Mouse (Mus musculus) cerebellum, postnatal 36 days (tissue): ENCODE results near the gene Trim26.
"Not testable (repeated sequence)": the region's sequence is repeated elsewhere in the genome, so short reads cannot be mapped to it uniquely, and the experiment has no call there.

Experiments used
- DNase-seq, 2 experiments: peaks; one replicate each; pipeline ENCODE4 v3.0.0; 2021 to 2022; ENCODE audit warnings: mixed read lengths in 2 of 2

The Trim26 gene

DNA sequence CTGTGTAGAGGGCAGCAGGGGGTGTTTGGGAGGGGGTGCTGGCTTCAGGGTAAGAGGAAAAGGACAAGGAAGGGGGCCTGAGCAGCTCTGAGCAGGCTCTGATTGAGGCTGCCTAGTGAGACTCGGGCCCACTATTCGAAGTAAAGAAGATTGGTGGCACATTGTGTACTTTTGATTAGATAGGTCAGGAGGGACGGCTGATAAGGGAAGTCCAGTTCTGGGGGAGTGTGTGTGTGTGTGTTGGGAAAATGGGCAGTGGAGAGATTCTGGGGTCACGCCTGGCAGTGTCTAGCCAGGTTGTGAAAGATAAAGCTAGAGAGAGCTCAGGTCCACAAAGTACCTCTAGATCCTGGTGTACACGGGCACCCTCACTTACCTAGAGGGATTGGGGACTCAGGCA is 14.7 kb downstream of the Trim26 start:
- DNase-seq = no peak

- no peak for DNase-seq
Observed at GRCm38 (mm10) chr17:36855484-36855883, 18.6 kb downstream of the Trim26 start.

DNA sequence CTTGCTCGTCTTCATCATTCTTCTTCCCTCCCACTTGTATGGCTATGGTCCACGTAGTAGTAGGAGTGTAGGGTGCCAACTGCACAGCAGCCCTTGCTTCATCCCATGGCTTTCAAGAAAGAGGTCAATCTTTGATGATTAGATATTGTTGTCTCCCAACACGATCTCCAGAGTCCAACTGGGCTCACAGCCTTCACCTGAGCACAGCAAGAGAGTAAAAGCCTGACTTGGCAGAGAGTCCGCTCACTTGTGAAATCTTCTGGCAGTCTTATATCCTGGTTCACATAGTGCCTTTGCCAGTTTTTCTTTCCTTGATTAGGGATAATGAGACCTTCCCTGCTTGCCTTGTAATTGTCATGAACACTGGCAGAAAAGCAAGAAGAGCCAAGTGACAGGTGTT is 19.3 kb downstream of the Trim26 start:
- no peak for DNase-seq

GRCm38 (mm10) chr17:36858181-36858580 is 21.2 kb downstream of the Trim26 start:
- DNase-seq = no peak

- DNase-seq = no peak
Observed at GRCm38 (mm10) chr17:36861680-36862079, 24.7 kb downstream of the Trim26 start.

GRCm38 (mm10) chr17:36866719-36867527 is 30.0 kb downstream of the Trim26 start, which contains the start of gene Trim15:
Gene Trim15, minus strand, starts transcription at chr17:36867210.
- no peak for DNase-seq

- DNase-seq = no peak
Observed at GRCm38 (mm10) chr17:36868836-36869235, 31.9 kb downstream of the Trim26 start.

GRCm38 (mm10) chr17:36869284-36869954 is 32.5 kb downstream of the Trim26 start, which contains the start of gene Trim10:
Gene Trim10, plus strand, starts transcription at chr17:36869574.
- no peak for DNase-seq

- DNase-seq = no peak
Observed at GRCm38 (mm10) chr17:36869955-36870810, 33.2 kb downstream of the Trim26 start.

DNA sequence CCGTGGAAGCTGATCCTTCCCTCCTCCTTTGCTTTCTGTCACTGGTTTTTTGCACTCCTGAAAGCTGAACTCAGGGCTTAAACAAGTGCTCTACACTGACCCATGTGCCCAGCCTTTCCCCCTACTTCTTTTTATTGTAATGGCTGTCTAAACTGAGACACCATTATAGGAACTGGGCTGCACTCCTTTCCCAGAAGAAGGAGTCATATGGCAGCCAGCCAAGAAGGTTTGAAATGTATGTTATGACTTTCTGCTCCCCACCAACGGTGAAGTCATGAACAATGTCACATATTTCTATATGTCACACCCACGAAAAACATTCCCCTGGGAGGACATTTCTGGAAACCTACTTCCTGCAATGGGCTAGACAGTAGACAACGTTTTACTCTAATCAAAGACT is 37.7 kb downstream of the Trim26 start:
- no peak for DNase-seq

DNA sequence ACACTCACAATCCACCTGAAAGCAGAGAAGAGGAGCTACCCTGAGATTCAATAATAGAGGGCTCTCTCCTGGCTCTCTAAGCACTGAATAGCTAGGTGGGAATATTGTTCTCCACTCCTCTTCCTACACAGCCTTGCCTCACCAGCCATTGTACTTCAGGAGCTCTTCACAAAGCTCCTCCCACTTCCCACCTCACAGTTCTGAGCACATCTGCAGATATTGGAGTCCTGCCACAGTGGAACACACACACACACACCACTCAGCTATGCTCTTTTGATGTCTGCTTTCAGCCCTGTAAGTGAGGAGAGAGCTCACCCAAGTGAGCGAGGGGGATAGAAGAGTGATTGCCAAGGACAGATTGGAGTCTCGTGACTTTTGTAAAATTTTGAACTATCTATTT is 46.4 kb downstream of the Trim26 start:
- no peak for DNase-seq

DNA sequence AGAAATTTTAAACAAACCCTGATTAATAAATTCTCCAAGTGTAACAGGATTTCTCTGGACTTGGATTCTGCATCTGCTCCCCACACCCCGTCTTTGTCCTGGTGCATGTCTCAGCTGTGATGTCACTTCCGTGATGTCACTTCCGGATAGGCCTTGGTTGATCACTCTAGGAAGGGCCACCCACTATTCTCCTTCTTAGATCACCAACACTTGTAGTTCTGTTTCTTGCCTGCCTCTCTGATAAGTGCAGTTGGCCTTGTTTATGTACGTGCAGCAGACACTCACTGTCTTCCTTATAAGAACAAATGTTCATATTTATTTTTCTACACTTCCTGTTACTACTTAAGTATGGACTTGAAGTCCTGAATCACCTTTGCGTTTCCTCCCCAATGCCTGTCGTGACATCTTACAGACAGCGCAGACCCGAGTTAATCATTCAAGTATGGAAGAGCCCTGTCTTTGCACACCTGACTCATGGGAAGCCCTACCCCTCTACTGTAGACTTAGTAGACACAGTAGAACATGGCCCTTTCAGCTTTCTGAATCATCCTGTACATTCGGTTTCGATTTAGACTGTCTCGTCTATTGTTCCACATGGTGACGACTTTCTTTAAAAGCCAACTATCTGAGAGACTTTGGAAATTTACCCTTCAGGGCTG is 48.3 kb downstream of the Trim26 start:
- DNase-seq = no peak

DNA sequence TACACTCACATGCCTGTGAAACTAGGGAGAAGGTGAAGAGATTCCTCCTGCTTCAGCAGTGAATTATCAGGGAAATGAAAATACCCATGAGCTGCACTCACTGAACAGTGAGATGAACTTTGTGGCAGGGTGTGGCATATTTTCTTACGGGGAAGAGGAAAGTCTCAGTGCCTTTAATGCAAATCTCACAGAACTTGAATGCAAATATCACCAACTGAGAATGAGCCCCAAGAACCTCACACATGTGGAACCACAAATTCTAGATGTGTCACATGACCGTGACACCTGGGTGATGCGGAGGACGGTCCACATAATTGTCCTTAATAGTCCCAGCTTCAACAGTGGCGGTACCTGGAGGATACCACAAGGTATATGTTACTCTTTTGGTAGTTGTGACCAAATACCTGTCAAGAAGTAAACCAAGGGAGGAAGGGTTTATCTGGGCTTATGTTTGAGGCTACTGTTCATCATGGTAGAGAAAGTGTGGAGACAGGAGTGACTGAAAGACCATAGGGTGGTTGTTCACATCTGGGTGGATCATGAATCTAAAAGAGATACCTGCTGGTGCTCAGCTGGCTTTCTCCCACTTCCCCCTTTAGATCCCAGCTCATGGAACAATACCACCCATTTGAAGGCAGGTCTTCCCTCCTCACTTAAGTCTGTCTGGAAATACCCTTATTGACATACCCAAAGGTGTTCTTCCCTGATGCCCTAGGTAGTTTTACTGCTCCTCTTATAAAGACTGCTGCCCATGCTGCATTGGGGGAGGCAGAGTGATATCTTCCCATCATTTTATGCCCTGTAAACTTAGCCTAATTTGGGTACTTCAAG is 53.4 kb downstream of the Trim26 start, which contains the start of gene Trim40:
Trim40 (minus strand) TSS at position 51 of the 831 bp plus-strand sequence.
- no peak for DNase-seq

DNA sequence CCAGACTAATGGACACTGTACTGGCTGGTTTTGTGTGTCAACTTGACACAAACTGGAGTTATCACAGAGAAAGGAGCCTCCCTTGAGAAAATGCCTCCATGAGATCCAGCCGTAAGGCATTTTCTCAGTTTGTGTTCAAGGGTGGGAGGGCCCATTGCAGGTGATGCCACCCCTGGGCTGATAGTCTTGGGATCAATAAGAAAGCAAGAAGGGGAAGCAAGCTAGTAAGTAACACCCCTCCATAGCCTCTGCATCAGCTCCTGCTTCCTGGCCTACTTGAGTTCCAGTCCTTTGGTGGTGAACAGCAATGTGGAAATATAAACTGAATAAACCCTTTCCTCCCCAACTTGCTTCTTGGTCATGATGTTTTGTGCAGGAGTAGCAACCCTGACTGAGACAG is 54.6 kb downstream of the Trim26 start:
- not testable (repeated sequence) for DNase-seq

DNA sequence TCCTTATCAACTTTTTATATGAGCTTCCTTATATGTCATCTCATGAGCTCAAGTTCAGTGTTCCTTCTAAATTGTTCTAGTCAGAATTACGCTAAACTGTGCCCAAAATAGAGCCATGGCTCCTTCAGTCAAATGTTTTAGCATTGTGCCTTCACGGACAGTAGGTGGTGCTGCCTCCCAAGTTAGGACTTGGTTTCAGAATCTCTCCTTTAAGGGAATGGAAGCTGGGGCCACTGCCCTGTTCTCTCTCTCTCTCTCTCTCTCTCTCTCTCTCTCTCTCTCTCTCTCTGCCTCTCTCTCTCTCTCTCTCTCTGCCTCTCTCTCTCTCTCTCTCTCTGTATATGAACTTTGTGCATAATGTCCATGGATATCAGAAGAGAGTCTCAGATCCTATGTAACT is 55.4 kb downstream of the Trim26 start:
- DNase-seq = peak; percentile 15 to 25

- DNase-seq = no peak
Observed at GRCm38 (mm10) chr17:36893387-36893786, 56.5 kb downstream of the Trim26 start.

DNA sequence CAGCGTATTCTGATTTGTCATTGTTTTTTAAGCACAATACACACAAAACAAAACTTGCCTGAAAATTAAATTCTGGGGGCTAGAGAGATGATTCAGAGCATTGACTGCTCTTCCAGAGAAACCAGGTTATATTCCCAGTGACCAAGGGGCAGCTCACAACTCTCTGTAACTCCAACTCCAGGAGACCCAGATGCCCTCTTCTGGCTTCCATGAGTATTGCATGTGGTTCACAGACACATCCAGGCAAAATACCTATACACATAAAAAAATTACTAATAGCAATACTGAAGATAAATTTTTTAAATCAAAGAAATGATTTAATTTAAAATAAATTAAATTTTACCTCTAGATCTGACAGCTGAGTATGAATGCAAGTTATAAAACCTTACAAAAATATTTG is 59.6 kb downstream of the Trim26 start:
- DNase-seq = peak; percentile 21 to 44

- DNase-seq = no peak
Observed at GRCm38 (mm10) chr17:36897065-36897464, 60.1 kb downstream of the Trim26 start.

- DNase-seq = no peak
Observed at GRCm38 (mm10) chr17:36897552-36898205, 60.7 kb downstream of the Trim26 start, which contains the start of gene Trim31. Gene Trim31, plus strand, starts transcription at chr17:36898118.

DNA sequence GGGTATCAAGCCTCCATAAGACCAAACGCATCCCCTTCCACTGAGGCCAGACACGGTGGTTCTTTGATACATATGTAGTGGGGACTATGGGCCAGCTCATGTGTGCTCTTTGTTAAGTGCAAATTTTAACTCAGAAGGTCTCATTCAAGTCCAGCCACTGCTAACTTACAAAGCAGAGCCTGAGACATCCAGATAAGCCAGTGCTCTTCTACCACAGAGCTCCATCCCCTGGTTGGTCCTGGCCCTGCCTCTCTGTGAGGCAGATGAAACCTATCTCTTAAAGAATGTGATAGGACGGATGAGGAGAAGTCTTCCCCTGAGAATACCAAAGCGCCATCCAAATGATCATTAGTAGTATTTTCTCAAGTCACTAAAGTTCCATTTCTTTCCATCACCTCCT is 62.4 kb downstream of the Trim26 start:
- DNase-seq = no peak

GRCm38 (mm10) chr17:36900001-36900400 is 63.1 kb downstream of the Trim26 start:
- DNase-seq = no peak
